Mouse (Mus musculus) retina, postnatal 7 days (tissue): ENCODE results near the gene Pth1r.
A peak's percentile ranks its signal among the peaks of the same experiment; 100 is the strongest.

ENCODE experiments used
- DNase-seq: peaks from one replicate; pipeline ENCODE4 v3.0.0-alpha.2; 2012; ENCODE audit warnings: low read depth, low spot score

Gene Pth1r

GRCm38 (mm10) chr9:110716775-110717174 lies 30.2 kb downstream of the Pth1r start:
- DNase-seq, result peak; percentile 48

- no peak for DNase-seq
Measured at GRCm38 (mm10) chr9:110715426-110715825, 31.5 kb downstream of the Pth1r start.

GRCm38 (mm10) chr9:110713389-110713788 lies 33.6 kb downstream of the Pth1r start:
- no peak for DNase-seq

- DNase-seq, result no peak
Measured at GRCm38 (mm10) chr9:110712545-110712944, 34.4 kb downstream of the Pth1r start.

GRCm38 (mm10) chr9:110711996-110712395 lies 34.9 kb downstream of the Pth1r start:
- peak; percentile 64 for DNase-seq

- DNase-seq, result no peak
Measured at GRCm38 (mm10) chr9:110711532-110711931, 35.4 kb downstream of the Pth1r start.

- peak; percentile 68 for DNase-seq
Measured at GRCm38 (mm10) chr9:110709640-110710258, 37.2 kb downstream of the Pth1r start.

GRCm38 (mm10) chr9:110706784-110707183 lies 40.2 kb downstream of the Pth1r start:
- no peak for DNase-seq

- DNase-seq, result no peak
Measured at GRCm38 (mm10) chr9:110703951-110704350, 43.0 kb downstream of the Pth1r start.

- no peak for DNase-seq
Measured at GRCm38 (mm10) chr9:110702848-110703247, 44.1 kb downstream of the Pth1r start.

- no peak for DNase-seq
Measured at GRCm38 (mm10) chr9:110701114-110702032, 45.6 kb downstream of the Pth1r start.

- no peak for DNase-seq
Measured at GRCm38 (mm10) chr9:110699574-110699973, 47.4 kb downstream of the Pth1r start.

- no peak for DNase-seq
Measured at GRCm38 (mm10) chr9:110697465-110697864, 49.5 kb downstream of the Pth1r start.

- DNase-seq, result no peak
Measured at GRCm38 (mm10) chr9:110696427-110696826, 50.5 kb downstream of the Pth1r start.

GRCm38 (mm10) chr9:110695165-110695755 lies 51.7 kb downstream of the Pth1r start:
- no peak for DNase-seq

- no peak for DNase-seq
Measured at GRCm38 (mm10) chr9:110689261-110689779, 57.6 kb downstream of the Pth1r start.

- DNase-seq, result no peak
Measured at GRCm38 (mm10) chr9:110687846-110688245, 59.1 kb downstream of the Pth1r start.

- no peak for DNase-seq
Measured at GRCm38 (mm10) chr9:110687061-110687460, 59.9 kb downstream of the Pth1r start.

GRCm38 (mm10) chr9:110686472-110686871 lies 60.5 kb downstream of the Pth1r start:
- no peak for DNase-seq

- DNase-seq, result no peak
Measured at GRCm38 (mm10) chr9:110685591-110685990, 61.4 kb downstream of the Pth1r start.

GRCm38 (mm10) chr9:110685187-110685586 lies 61.8 kb downstream of the Pth1r start:
- DNase-seq, result no peak
